ENCODE assay signal across 8 mouse cellular contexts in the genomic region with DNA sequence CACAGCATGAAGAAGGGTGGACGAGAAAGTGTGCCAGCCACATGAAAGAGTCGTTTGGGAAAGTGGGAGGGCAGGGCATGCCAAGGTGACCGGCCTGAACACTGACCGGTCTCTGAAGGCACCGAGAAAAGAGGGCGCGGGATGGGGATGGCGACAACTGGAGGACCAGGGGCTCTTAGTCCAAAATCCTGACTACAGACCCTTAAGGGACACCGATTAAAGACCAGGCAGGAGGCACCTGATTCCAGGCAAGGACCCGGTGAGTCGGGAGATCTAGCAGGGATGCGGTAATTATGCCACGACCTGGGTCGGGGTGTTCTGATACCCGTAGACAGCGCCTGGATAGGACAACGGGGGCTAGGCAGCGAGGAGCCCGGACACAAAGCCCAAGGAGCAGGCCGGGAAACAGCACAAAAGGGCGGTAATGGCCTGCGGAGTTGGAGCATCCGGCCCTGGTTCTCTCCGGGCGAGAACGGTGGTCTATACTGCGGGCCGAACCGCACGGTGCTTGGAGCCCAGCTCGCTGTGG. TPM values are rescaled to one million over a fixed set of nuclear protein-coding genes. Genes with fewer than 3 reads are reported as not detected.
DNase-seq lines count a peak whose midpoint lies in the region; ATAC-seq and TF ChIP-seq lines count a peak whose summit lies in the region.

No protein-coding gene starts in this region.

- H3K4me2 ChIP-seq in embryonic facial prominence, embryonic 13.5 days = peak overlapping the region; percentile 91
- peak overlapping the region; percentile 100 for H3K4me2 ChIP-seq in intestine, embryonic 14.5 days (ENCODE audit: low read length)

- peaks cover 21% of the 10 kb centered on the region for H3K27me3 ChIP-seq in E14TG2a.4 (ENCODE audit: insufficient read depth, low read length)
- peaks cover 5% of the 10 kb centered on the region; the same call in 1 of the 2 replicates for H3K27me3 ChIP-seq in embryonic facial prominence, embryonic 13.5 days
- H3K27me3 ChIP-seq in intestine, embryonic 14.5 days (replicated peaks; ENCODE audit: control insufficient read depth, insufficient read depth, low read length) = no peaks in the 10 kb centered on the region

- no peaks in the 10 kb centered on the region for H3K9me3 ChIP-seq in E14TG2a.4 (ENCODE audit: low read length)
- H3K9me3 ChIP-seq in embryonic facial prominence, embryonic 13.5 days = no peaks in the 10 kb centered on the region
- no peaks in the 10 kb centered on the region for H3K9me3 ChIP-seq in intestine, embryonic 14.5 days (ENCODE audit: control insufficient read depth, low read length)

- H3K4me1 ChIP-seq in E14TG2a.4 (replicated peaks; ENCODE audit: low read depth, low read length) = peaks cover 55% of the 10 kb centered on the region
- peaks cover 12% of the 10 kb centered on the region for H3K4me1 ChIP-seq in embryonic facial prominence, embryonic 13.5 days
- H3K4me1 ChIP-seq in intestine, embryonic 14.5 days (replicated peaks; ENCODE audit: control insufficient read depth, insufficient read depth, low read length) = peaks cover 4% of the 10 kb centered on the region

- peak overlapping the region; percentile 64 for H3K27ac ChIP-seq in embryonic facial prominence, embryonic 13.5 days
- peak overlapping the region; percentile 87 for H3K27ac ChIP-seq in intestine, embryonic 14.5 days (ENCODE audit: low read depth)

- peak overlapping the region; percentile 86 for H3K4me3 ChIP-seq in E14TG2a.4 (replicated peaks; ENCODE audit: low read length)
- H3K4me3 ChIP-seq in embryonic facial prominence, embryonic 13.5 days = peak overlapping the region; percentile 72
- peak overlapping the region; percentile 69 for H3K4me3 ChIP-seq in intestine, embryonic 14.5 days (ENCODE audit: low read depth, low read length)

- peak; percentile 34 for ATAC-seq in embryonic facial prominence, embryonic 13.5 days (ENCODE audit: insufficient number of reproducible peaks, insufficient read depth, low FRiP score, low TSS enrichment, low read depth)
- ATAC-seq in intestine, embryonic 14.5 days (replicated peaks; ENCODE audit: low FRiP score, low TSS enrichment, low read depth) = peak; percentile 13

- no peaks in the 10 kb centered on the region for H3K36me3 ChIP-seq in E14TG2a.4 (ENCODE audit: insufficient read depth, low read length)
- H3K36me3 ChIP-seq in embryonic facial prominence, embryonic 13.5 days = no peaks in the 10 kb centered on the region
- no peaks in the 10 kb centered on the region for H3K36me3 ChIP-seq in intestine, embryonic 14.5 days (ENCODE audit: control insufficient read depth, insufficient read depth, low read length)

- TF ChIP-seq CTCF in E14TG2a.4 (conservative IDR thresholded peaks at IDR 0.05; ENCODE audit: low read length) = no peak

- H3K9ac ChIP-seq in embryonic facial prominence, embryonic 13.5 days = peak overlapping the region; percentile 84
- H3K9ac ChIP-seq in intestine, embryonic 14.5 days (ENCODE audit: low read length) = peak overlapping the region; percentile 76

- DNase-seq in gastrocnemius, postnatal 25 days = peak; percentile 38
- no peak for DNase-seq in gastrocnemius, adult 18-20 months (ENCODE audit: low spot score)
- peak; percentile 86 for DNase-seq in intestine, embryonic 14.5 days (ENCODE audit: low spot score)
- peak; percentile 27 for DNase-seq in mesoderm, embryonic 11.5 days (ENCODE audit: low read depth, low spot score)
- DNase-seq in adipocyte (ENCODE audit: low spot score) = no peak
- no peak for DNase-seq in natural killer cell, adult 2 months (ENCODE audit: low spot score in 2 of 2)

- WGBS in embryonic facial prominence, embryonic 13.5 days = under 1% methylated on average over 31 of the region's 31 CpGs
- WGBS in intestine, embryonic 14.5 days = under 1% methylated on average over 31 of the region's 31 CpGs

RNA-seq across cellular contexts. Expression of a gene that starts 0.6 kb away (rescaled TPM):
- total RNA-seq in gastrocnemius, postnatal 25 days (2021) = 10 to 100 TPM; 23.5 to 26.8 TPM
- 10 to 100 TPM; 24.0 to 32.2 TPM for total RNA-seq in gastrocnemius, adult 18-20 months (2021)
- polyA plus RNA-seq in embryonic facial prominence, embryonic 13.5 days (2015; fragmentation: Nextera tagmentation; extraction: Ambion mirVana) = 3.6 and 4.5 TPM in 2 replicates
- 3.5 and 4.8 TPM in 2 replicates for polyA plus RNA-seq in intestine, embryonic 14.5 days (2014; fragmentation: Nextera tagmentation; extraction: Ambion mirVana)

RNA-seq across cellular contexts. Expression of a gene that starts 17.6 kb away (rescaled TPM):
- total RNA-seq in gastrocnemius, postnatal 25 days (2021) = 1 to 10 TPM; 3.2 to 4.7 TPM
- 1 to 10 TPM; 2.4 to 3.3 TPM for total RNA-seq in gastrocnemius, adult 18-20 months (2021)
- polyA plus RNA-seq in embryonic facial prominence, embryonic 13.5 days (2015; fragmentation: Nextera tagmentation; extraction: Ambion mirVana) = 5.0 and 6.0 TPM in 2 replicates
- polyA plus RNA-seq in intestine, embryonic 14.5 days (2014; fragmentation: Nextera tagmentation; extraction: Ambion mirVana) = 5.4 and 6.0 TPM in 2 replicates

RNA-seq across cellular contexts. Expression of a gene that starts 21.0 kb away (rescaled TPM):
- 10 to 100 TPM; 39.2 to 42.8 TPM for total RNA-seq in gastrocnemius, postnatal 25 days (2021)
- total RNA-seq in gastrocnemius, adult 18-20 months (2021) = 10 to 100 TPM; 31.5 to 32.4 TPM
- polyA plus RNA-seq in embryonic facial prominence, embryonic 13.5 days (2015; fragmentation: Nextera tagmentation; extraction: Ambion mirVana) = 0.41 TPM in 1 of 2 replicates, not detected in the other
- 0.43 and 0.65 TPM in 2 replicates for polyA plus RNA-seq in intestine, embryonic 14.5 days (2014; fragmentation: Nextera tagmentation; extraction: Ambion mirVana)

RNA-seq across cellular contexts. Expression of a gene that starts 44.3 kb away (rescaled TPM):
- 10 to 100 TPM; 56.9 to 59.4 TPM for total RNA-seq in gastrocnemius, postnatal 25 days (2021)
- 10 to 100 TPM; 70.1 to 70.9 TPM for total RNA-seq in gastrocnemius, adult 18-20 months (2021)
- polyA plus RNA-seq in embryonic facial prominence, embryonic 13.5 days (2015; fragmentation: Nextera tagmentation; extraction: Ambion mirVana) = 62.5 and 63.1 TPM in 2 replicates
- 86.9 and 88.7 TPM in 2 replicates for polyA plus RNA-seq in intestine, embryonic 14.5 days (2014; fragmentation: Nextera tagmentation; extraction: Ambion mirVana)

RNA-seq across cellular contexts. Expression of a gene that starts 57.0 kb away (rescaled TPM):
- total RNA-seq in gastrocnemius, postnatal 25 days (2021) = 100 to 1,000 TPM; 123 to 168 TPM
- total RNA-seq in gastrocnemius, adult 18-20 months (2021) = 100 to 1,000 TPM; 168 to 172 TPM
- 66.2 and 74.4 TPM in 2 replicates for polyA plus RNA-seq in embryonic facial prominence, embryonic 13.5 days (2015; fragmentation: Nextera tagmentation; extraction: Ambion mirVana)
- 76.2 and 82.1 TPM in 2 replicates for polyA plus RNA-seq in intestine, embryonic 14.5 days (2014; fragmentation: Nextera tagmentation; extraction: Ambion mirVana)

Comparison
In these comparisons a context has a peak if more than half of its experiments do, and no peak if none do; other contexts are left out.
1. DNase-seq: peak in gastrocnemius, postnatal 25 days (single experiment), intestine, embryonic 14.5 days (single experiment) and mesoderm, embryonic 11.5 days (single experiment); none in gastrocnemius, adult 18-20 months (single experiment), adipocyte (single experiment) and natural killer cell, adult 2 months (0 of 2).
2. Peak in every context shown above with its lines, with median percentiles within 50 percentile points of each other: H3K4me3 ChIP-seq.